Mouse (Mus musculus) layer of hippocampus, adult 9-10 months (tissue): ENCODE results near the gene Cxcl12.

ENCODE experiments used
- DNase-seq: peaks from one replicate; pipeline ENCODE4 v3.0.0; 2022; ENCODE audit warnings: low spot score

Cxcl12 gene

GRCm38 (mm10) chr6:117220831-117221345 is 52.6 kb downstream of the Cxcl12 start:
- DNase-seq = no peak
